13 mouse cellular contexts compared by ENCODE assay signal in the genomic region with DNA sequence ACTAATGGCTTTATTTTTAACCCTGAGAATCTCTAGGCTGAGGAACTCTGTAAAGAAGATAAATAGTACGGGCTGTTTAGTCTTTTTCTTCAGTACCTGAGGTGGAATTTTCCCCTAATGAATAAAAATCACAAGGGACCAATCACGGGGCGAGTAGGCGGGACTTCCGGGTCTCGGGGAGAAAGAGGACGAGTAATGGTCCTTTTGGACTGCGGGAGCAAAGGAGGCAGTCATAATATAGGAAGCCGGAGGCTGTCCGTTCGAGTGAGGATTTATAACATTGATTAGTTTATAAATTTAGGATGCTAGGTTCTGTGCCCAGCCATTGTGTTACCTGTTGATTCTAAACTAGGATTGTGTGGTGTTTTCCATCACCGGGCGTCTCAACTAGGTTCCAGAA.
DNase-seq lines count a peak whose midpoint lies in the region; ATAC-seq and TF ChIP-seq lines count a peak whose summit lies in the region.
"Had no signal": no experiment of that assay in that cellular context is flagged by ENCODE, and none has a peak within 500 bp of the region (broad histone marks: within the 10 kb centered on the region; RNA-seq: fewer than 3 reads in every experiment).

No protein-coding gene starts in this region.

- peak; percentile 50 for TF ChIP-seq POLR2A in ES-Bruce4 (IDR thresholded peaks at IDR 0.05; ENCODE audit: insufficient read depth, low read length)

- WGBS in forebrain, embryonic 14.5 days, result 64% methylated on average over 13 of the region's 13 CpGs
- WGBS in forebrain, postnatal 0 days, result 69% methylated on average over 13 of the region's 13 CpGs
- 57% methylated on average over 13 of the region's 13 CpGs for WGBS in lung, embryonic 14.5 days
- 70% methylated on average over 13 of the region's 13 CpGs for WGBS in lung, postnatal 0 days
- 71% methylated on average over 13 of the region's 13 CpGs for WGBS in intestine, postnatal 0 days

- intact Hi-C loops in heart, postnatal 25 days (cut with DNase I), result no loop called here

- H3K4me1 ChIP-seq in forebrain, embryonic 14.5 days (ENCODE audit: control insufficient read depth, insufficient read depth, low read length), result no peaks in the 10 kb centered on the region
- no peaks in the 10 kb centered on the region for H3K4me1 ChIP-seq in forebrain, postnatal 0 days (ENCODE audit: insufficient read depth)
- peaks cover 8% of the 10 kb centered on the region; the same call in 1 of the 2 replicates for H3K4me1 ChIP-seq in lung, embryonic 14.5 days (ENCODE audit: insufficient read depth)
- H3K4me1 ChIP-seq in lung, postnatal 0 days (ENCODE audit: insufficient read depth, low read depth, low read length), result no peaks in the 10 kb centered on the region
- H3K4me1 ChIP-seq in ES-Bruce4 (ENCODE audit: control insufficient read depth, insufficient read depth, low read length), result peaks cover 8% of the 10 kb centered on the region
- H3K4me1 ChIP-seq in intestine, postnatal 0 days (replicated peaks; ENCODE audit: control insufficient read depth, insufficient read depth, low read length), result no peaks in the 10 kb centered on the region

- no peak overlapping the region for H3K27ac ChIP-seq in forebrain, embryonic 14.5 days (ENCODE audit: low read depth, low read length)
- no peak overlapping the region for H3K27ac ChIP-seq in forebrain, postnatal 0 days (ENCODE audit: low read depth, low read length)
- H3K27ac ChIP-seq in lung, embryonic 14.5 days (ENCODE audit: low read depth), result no peak overlapping the region
- H3K27ac ChIP-seq in lung, postnatal 0 days (ENCODE audit: low read length), result no peak overlapping the region
- H3K27ac ChIP-seq in ES-Bruce4 (ENCODE audit: insufficient read depth, low read length), result peak overlapping the region; percentile 81
- H3K27ac ChIP-seq in intestine, postnatal 0 days (ENCODE audit: low read depth, low read length), result no peak overlapping the region

- H3K4me3 ChIP-seq in forebrain, embryonic 14.5 days (ENCODE audit: low read depth, low read length), result no peak overlapping the region
- H3K4me3 ChIP-seq in forebrain, postnatal 0 days (ENCODE audit: low read depth, low read length), result no peak overlapping the region
- peak overlapping the region; percentile 9; the same call in 1 of the 2 replicates for H3K4me3 ChIP-seq in lung, embryonic 14.5 days (ENCODE audit: low read depth, low read length)
- no peak overlapping the region for H3K4me3 ChIP-seq in lung, postnatal 0 days (ENCODE audit: low read depth, low read length)
- peak overlapping the region; percentile 76 for H3K4me3 ChIP-seq in ES-Bruce4 (ENCODE audit: low read depth, low read length)
- H3K4me3 ChIP-seq in intestine, postnatal 0 days (ENCODE audit: low read depth, low read length), result no peak overlapping the region

- no peak for TF ChIP-seq CTCF in forebrain, postnatal 0 days (IDR thresholded peaks at IDR 0.05; ENCODE audit: low read depth)
- no peak for TF ChIP-seq CTCF in lung, embryonic 14.5 days (IDR thresholded peaks at IDR 0.05; ENCODE audit: low read depth)
- TF ChIP-seq CTCF in lung, postnatal 0 days (IDR thresholded peaks at IDR 0.05), result no peak
- no peak for TF ChIP-seq CTCF in ES-Bruce4 (IDR thresholded peaks at IDR 0.05; ENCODE audit: low read depth, low read length)
- no peak for TF ChIP-seq CTCF in intestine, postnatal 0 days (IDR thresholded peaks at IDR 0.05; ENCODE audit: low read depth)

- ATAC-seq in forebrain, embryonic 14.5 days, result no peak
- no peak for ATAC-seq in forebrain, postnatal 0 days
- no peak for ATAC-seq in lung, embryonic 14.5 days (ENCODE audit: insufficient read depth)
- ATAC-seq in lung, postnatal 0 days, result no peak
- no peak for ATAC-seq in intestine, postnatal 0 days
- ATAC-seq: inflammation-experienced regulatory T-cells, adult 6 months had no signal

- DNase-seq in forebrain, embryonic 14.5 days (ENCODE audit: low spot score), result no peak
- DNase-seq in forebrain, postnatal 0 days, result no peak
- no peak for DNase-seq in lung, embryonic 14.5 days
- DNase-seq in lung, postnatal 0 days (ENCODE audit: low spot score), result no peak
- DNase-seq in layer of hippocampus, adult 18-20 months (ENCODE audit: low spot score in 2 of 2), result no peak
- DNase-seq in heart, postnatal 25 days (ENCODE audit: low spot score), result no peak
- DNase-seq: cerebellum, adult 9-10 months; lung, postnatal 10 days; right cerebral cortex, postnatal 25 days; thymus, postnatal 25 days had no signal

- TF ChIP-seq EP300 in lung, postnatal 0 days (IDR thresholded peaks at IDR 0.05), result no peak
- TF ChIP-seq EP300 in ES-Bruce4 (IDR thresholded peaks at IDR 0.05; ENCODE audit: insufficient read depth, low read depth, low read length), result no peak

- no peaks in the 10 kb centered on the region for H3K27me3 ChIP-seq in forebrain, embryonic 14.5 days (replicated peaks; ENCODE audit: control insufficient read depth, insufficient read depth, low read length)
- H3K27me3 ChIP-seq in forebrain, postnatal 0 days (ENCODE audit: insufficient read depth, low read length), result no peaks in the 10 kb centered on the region
- H3K27me3 ChIP-seq in lung, embryonic 14.5 days (ENCODE audit: insufficient read depth, low read length), result no peaks in the 10 kb centered on the region
- no peaks in the 10 kb centered on the region for H3K27me3 ChIP-seq in lung, postnatal 0 days (replicated peaks; ENCODE audit: insufficient read depth, low read length)
- no peaks in the 10 kb centered on the region for H3K27me3 ChIP-seq in ES-Bruce4 (ENCODE audit: control insufficient read depth, insufficient read depth, low read length, poor library complexity, severe bottlenecking)
- H3K27me3 ChIP-seq in intestine, postnatal 0 days (replicated peaks; ENCODE audit: control insufficient read depth, insufficient read depth, low read length), result no peaks in the 10 kb centered on the region

- peak overlapping the region; percentile 9; the same call in 1 of the 2 replicates for H3K4me2 ChIP-seq in forebrain, embryonic 14.5 days (ENCODE audit: low read length)
- H3K4me2 ChIP-seq in forebrain, postnatal 0 days (ENCODE audit: low read depth), result no peak overlapping the region
- peak overlapping the region; percentile 40; the same call in 1 of the 2 replicates for H3K4me2 ChIP-seq in lung, embryonic 14.5 days
- no peak overlapping the region for H3K4me2 ChIP-seq in lung, postnatal 0 days (replicated peaks; ENCODE audit: low read depth, low read length)
- H3K4me2 ChIP-seq in intestine, postnatal 0 days (replicated peaks; ENCODE audit: low read depth), result 0 out of 2 replicates have a peak overlapping the region, but pooled peaks have one; percentile 13

- H3K36me3 ChIP-seq in forebrain, embryonic 14.5 days (ENCODE audit: control insufficient read depth, insufficient read depth, low read length), result no peaks in the 10 kb centered on the region
- H3K36me3 ChIP-seq in forebrain, postnatal 0 days (ENCODE audit: insufficient read depth), result no peaks in the 10 kb centered on the region
- H3K36me3 ChIP-seq in lung, embryonic 14.5 days (ENCODE audit: insufficient read depth), result no peaks in the 10 kb centered on the region
- H3K36me3 ChIP-seq in lung, postnatal 0 days (ENCODE audit: insufficient read depth, low read length), result no peaks in the 10 kb centered on the region
- H3K36me3 ChIP-seq in ES-Bruce4 (ENCODE audit: control insufficient read depth, insufficient read depth, low read length, poor library complexity, severe bottlenecking), result peaks cover 37% of the 10 kb centered on the region
- H3K36me3 ChIP-seq in intestine, postnatal 0 days (ENCODE audit: control insufficient read depth, insufficient read depth), result peaks cover 12% of the 10 kb centered on the region; the same call in 1 of the 2 replicates

- H3K9ac ChIP-seq in forebrain, embryonic 14.5 days (ENCODE audit: low read length), result no peak overlapping the region
- no peak overlapping the region for H3K9ac ChIP-seq in forebrain, postnatal 0 days
- no peak overlapping the region for H3K9ac ChIP-seq in lung, embryonic 14.5 days
- no peak overlapping the region for H3K9ac ChIP-seq in lung, postnatal 0 days (replicated peaks; ENCODE audit: low read depth)
- peak overlapping the region; percentile 85 for H3K9ac ChIP-seq in ES-Bruce4 (ENCODE audit: low read depth, poor library complexity, severe bottlenecking)
- no peak overlapping the region for H3K9ac ChIP-seq in intestine, postnatal 0 days (ENCODE audit: low read depth, low read length)

- H3K9me3 ChIP-seq in forebrain, embryonic 14.5 days (replicated peaks; ENCODE audit: control insufficient read depth, low read length), result no peaks in the 10 kb centered on the region
- no peaks in the 10 kb centered on the region for H3K9me3 ChIP-seq in forebrain, postnatal 0 days (ENCODE audit: low read length)
- no peaks in the 10 kb centered on the region for H3K9me3 ChIP-seq in lung, embryonic 14.5 days (ENCODE audit: low read depth, low read length)
- H3K9me3 ChIP-seq in lung, postnatal 0 days (ENCODE audit: low read length), result no peaks in the 10 kb centered on the region
- no peaks in the 10 kb centered on the region for H3K9me3 ChIP-seq in ES-Bruce4 (replicated peaks; ENCODE audit: control insufficient read depth, insufficient read depth, low read length, poor library complexity, severe bottlenecking)
- no peaks in the 10 kb centered on the region for H3K9me3 ChIP-seq in intestine, postnatal 0 days (ENCODE audit: control insufficient read depth)

Comparison
In these comparisons a context has a peak if more than half of its experiments do, and no peak if none do; other contexts are left out.
1. H3K4me2 ChIP-seq: peak in forebrain, embryonic 14.5 days (single experiment), lung, embryonic 14.5 days (single experiment) and intestine, postnatal 0 days (single experiment); none in forebrain, postnatal 0 days (single experiment) and lung, postnatal 0 days (single experiment).
2. H3K4me3 ChIP-seq: peak in lung, embryonic 14.5 days (single experiment) and ES-Bruce4 (single experiment); none in forebrain, embryonic 14.5 days (single experiment), forebrain, postnatal 0 days (single experiment), lung, postnatal 0 days (single experiment) and intestine, postnatal 0 days (single experiment).